Mouse (Mus musculus): ENCODE results near the gene Il21r.

DNA sequence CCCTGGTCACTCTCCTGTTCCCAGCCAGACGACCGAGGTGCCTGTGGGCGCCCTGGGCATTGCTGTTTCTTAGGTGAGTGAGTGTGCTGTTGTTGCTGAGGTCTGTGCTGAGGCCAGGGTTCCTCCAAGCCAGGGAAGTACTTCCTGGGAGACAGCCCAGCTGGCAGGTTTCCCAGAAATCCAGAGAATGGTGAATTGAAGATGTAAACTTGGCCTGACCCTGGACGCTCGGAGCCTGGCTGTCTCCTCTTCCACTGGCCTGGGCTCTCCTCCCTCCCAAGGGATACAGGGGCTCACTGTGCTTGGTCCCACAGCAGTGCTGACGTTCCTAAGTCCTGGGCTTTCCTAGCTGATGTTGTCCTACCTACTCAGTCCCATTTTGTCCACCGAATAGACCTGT, 26.2 kb upstream of the Il21r start:
- no peak for TF ChIP-seq CTCF (IDR thresholded peaks at IDR 0.05; ENCODE audit: insufficient read depth, low read depth, low read length)
- no peak for TF ChIP-seq POLR2A (IDR thresholded peaks at IDR 0.05; ENCODE audit: insufficient read depth, low read depth, low read length)
